Mouse (Mus musculus): ENCODE data around the gene Olfr1442. TPM values are rescaled to one million over a fixed set of nuclear protein-coding genes. Genes with fewer than 3 reads are reported as not detected.
"Not testable (repeated sequence)": the region's sequence is repeated elsewhere in the genome, so short reads cannot be mapped to it uniquely, and the experiment has no call there.

Gene Olfr1442
- polyA plus RNA-seq (2015; fragmentation: Nextera tagmentation; extraction: Ambion mirVana): not detected in 2 replicates

GRCm38 (mm10) chr19:12670139-12670538 is at the start of gene Olfr1442:
TSS of gene Olfr1442 (plus strand) at chr19:12670439.
- no peak for ATAC-seq (ENCODE audit: insufficient number of reproducible peaks, insufficient read depth, low FRiP score, low TSS enrichment, low read depth)
- no peak within 1 kb of the TSS for H3K4me2 ChIP-seq
- no peaks in the 10 kb centered on the region for H3K9me3 ChIP-seq
- no peak within 1 kb of the TSS for H3K27ac ChIP-seq
- H3K27me3 ChIP-seq: no peaks in the 10 kb centered on the region
- no peak within 1 kb of the TSS for H3K9ac ChIP-seq
- no peaks in the 10 kb centered on the region for H3K36me3 ChIP-seq
- H3K4me3 ChIP-seq: no peak within 1 kb of the TSS
- no peaks in the 10 kb centered on the region for H3K4me1 ChIP-seq

DNA sequence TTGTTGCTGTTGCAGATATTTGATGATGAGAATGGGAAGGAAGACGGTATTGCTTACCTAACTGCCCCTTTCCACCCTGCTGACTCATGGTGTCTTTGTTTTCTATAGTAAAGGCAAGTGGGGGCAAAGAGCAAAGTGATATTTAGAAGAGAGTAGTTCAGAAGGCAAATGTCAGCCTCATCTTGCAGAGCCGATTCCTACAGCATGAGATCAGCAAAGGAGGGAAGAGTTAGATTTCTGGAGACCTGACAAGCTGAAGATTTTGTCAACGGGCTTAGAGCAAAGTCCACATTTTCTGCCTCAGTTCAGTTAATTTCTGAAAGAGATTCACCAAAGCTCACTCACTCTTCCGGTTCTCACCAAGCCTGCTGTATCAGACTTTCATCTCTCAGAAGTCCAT is 37.1 kb upstream of the Olfr1442 start, which contains the start of gene Glyat:
Gene Glyat (plus strand): TSS at position 133 of the 400 bp plus-strand sequence.
- H3K9me3 ChIP-seq: no peaks in the 10 kb centered on the region
- no peak for ATAC-seq (ENCODE audit: insufficient number of reproducible peaks, insufficient read depth, low FRiP score, low TSS enrichment, low read depth)

GRCm38 (mm10) chr19:12634259-12634658 is 36.0 kb upstream of the Olfr1442 start:
- Histone ChIP-seq H3K9ac (no peak overlapping the region), H3K27ac (no peak overlapping the region), H3K9me3 (no peaks in the 10 kb centered on the region), H3K4me3 (no peak overlapping the region), H3K4me2 (no peak overlapping the region), H3K27me3 (no peaks in the 10 kb centered on the region), H3K4me1 (no peaks in the 10 kb centered on the region), H3K36me3 (no peaks in the 10 kb centered on the region)
- ATAC-seq (ENCODE audit: insufficient number of reproducible peaks, insufficient read depth, low FRiP score, low TSS enrichment, low read depth): no peak
- WGBS: 82% methylated on average over 3 of the region's 3 CpGs

More for the DNA sequence above, 37.1 kb upstream of the Olfr1442 start, which contains the start of gene Glyat:
- no peak within 1 kb of the TSS for H3K4me3 ChIP-seq
- no peaks in the 10 kb centered on the region for H3K4me1 ChIP-seq
- no peak within 1 kb of the TSS for H3K27ac ChIP-seq
- no peaks in the 10 kb centered on the region for H3K27me3 ChIP-seq
- H3K36me3 ChIP-seq: no peaks in the 10 kb centered on the region
- WGBS: 78% methylated on average over 4 of the region's 4 CpGs
- no peak within 1 kb of the TSS for H3K9ac ChIP-seq
- no peak within 1 kb of the TSS for H3K4me2 ChIP-seq

- no peak for ATAC-seq (ENCODE audit: insufficient number of reproducible peaks, insufficient read depth, low FRiP score, low TSS enrichment, low read depth)
- Histone ChIP-seq H3K36me3 (no peaks in the 10 kb centered on the region), H3K27ac (no peak overlapping the region), H3K9ac (no peak overlapping the region), H3K9me3 (no peaks in the 10 kb centered on the region), H3K4me1 (no peaks in the 10 kb centered on the region), H3K4me2 (no peak overlapping the region), H3K27me3 (no peaks in the 10 kb centered on the region), H3K4me3 (no peak overlapping the region)
- 85% methylated on average over 4 of the region's 4 CpGs for WGBS
Measured at GRCm38 (mm10) chr19:12634963-12635362, 35.3 kb upstream of the Olfr1442 start.

DNA sequence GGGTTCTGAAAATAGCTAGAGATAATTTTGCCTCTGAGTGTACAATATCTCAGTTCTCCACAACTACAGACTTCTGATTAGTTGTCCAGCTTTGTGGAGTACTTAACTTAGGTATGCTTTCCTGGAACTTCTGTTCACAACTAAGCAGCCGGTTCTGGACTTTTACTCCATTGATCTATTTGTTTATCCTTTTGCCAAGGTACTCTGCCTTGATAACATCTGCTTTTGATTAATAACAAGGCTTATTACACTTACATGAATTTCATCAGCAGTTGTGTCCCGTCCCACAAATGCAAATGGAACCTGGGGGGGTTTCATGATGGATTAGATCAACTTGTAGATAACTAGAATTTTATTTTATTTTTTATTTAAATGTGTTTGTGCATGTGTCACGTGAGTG is 33.4 kb upstream of the Olfr1442 start:
- H3K4me1 ChIP-seq: no peaks in the 10 kb centered on the region
- H3K9me3 ChIP-seq: no peaks in the 10 kb centered on the region
- H3K36me3 ChIP-seq: no peaks in the 10 kb centered on the region
- ATAC-seq (ENCODE audit: insufficient number of reproducible peaks, insufficient read depth, low FRiP score, low TSS enrichment, low read depth): no peak
- H3K4me2 ChIP-seq: no peak overlapping the region
- H3K27me3 ChIP-seq: no peaks in the 10 kb centered on the region
- no peak overlapping the region for H3K4me3 ChIP-seq
- no peak overlapping the region for H3K9ac ChIP-seq
- no peak overlapping the region for H3K27ac ChIP-seq
- WGBS: 65% methylated on average over 3 of the region's 3 CpGs

DNA sequence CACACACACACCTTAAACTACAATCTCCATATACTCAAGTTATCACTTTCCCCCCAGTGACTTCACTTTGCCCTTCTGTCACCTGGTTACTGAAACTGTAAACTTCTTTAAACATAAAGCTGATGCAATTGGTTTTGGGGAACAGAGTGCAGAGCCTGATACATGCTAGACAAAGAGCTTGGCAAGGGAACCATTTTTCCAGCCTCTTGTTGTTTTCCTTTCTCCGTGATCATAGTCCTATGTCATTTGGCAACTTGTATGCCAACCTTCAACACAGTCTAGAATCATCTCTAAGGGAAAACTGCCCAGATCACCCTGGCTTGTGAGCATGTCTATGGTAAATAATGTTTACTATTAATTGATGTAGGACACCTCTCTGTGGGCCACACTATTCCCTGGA is 32.2 kb upstream of the Olfr1442 start:
- Histone ChIP-seq H3K4me3 (no peak overlapping the region), H3K9ac (no peak overlapping the region), H3K4me2 (no peak overlapping the region), H3K27ac (no peak overlapping the region), H3K4me1 (no peaks in the 10 kb centered on the region), H3K27me3 (no peaks in the 10 kb centered on the region), H3K9me3 (no peaks in the 10 kb centered on the region), H3K36me3 (no peaks in the 10 kb centered on the region)
- WGBS: 93% methylated on average over 1 of the region's 1 CpGs
- ATAC-seq (ENCODE audit: insufficient number of reproducible peaks, insufficient read depth, low FRiP score, low TSS enrichment, low read depth): no peak

GRCm38 (mm10) chr19:12649511-12649910 is 20.7 kb upstream of the Olfr1442 start:
- H3K4me1 ChIP-seq: no peaks in the 10 kb centered on the region
- ATAC-seq (ENCODE audit: insufficient number of reproducible peaks, insufficient read depth, low FRiP score, low TSS enrichment, low read depth): no peak

GRCm38 (mm10) chr19:12666156-12666555 is 4.1 kb upstream of the Olfr1442 start:
- H3K27me3 ChIP-seq: no peaks in the 10 kb centered on the region
- no peak for ATAC-seq (ENCODE audit: insufficient number of reproducible peaks, insufficient read depth, low FRiP score, low TSS enrichment, low read depth)
- WGBS: 67% methylated on average over 1 of the region's 1 CpGs
- H3K36me3 ChIP-seq: no peaks in the 10 kb centered on the region
- H3K9ac ChIP-seq: no peak overlapping the region
- no peak overlapping the region for H3K27ac ChIP-seq
- H3K4me2 ChIP-seq: no peak overlapping the region
- H3K9me3 ChIP-seq: peaks cover 9% of the 10 kb centered on the region
- no peak overlapping the region for H3K4me3 ChIP-seq
- H3K4me1 ChIP-seq: no peaks in the 10 kb centered on the region

More at GRCm38 (mm10) chr19:12649511-12649910, 20.7 kb upstream of the Olfr1442 start:
- Histone ChIP-seq H3K4me3 (no peak overlapping the region), H3K36me3 (no peaks in the 10 kb centered on the region), H3K9ac (no peak overlapping the region), H3K4me2 (no peak overlapping the region), H3K27ac (no peak overlapping the region), H3K27me3 (no peaks in the 10 kb centered on the region), H3K9me3 (no peaks in the 10 kb centered on the region)

- H3K36me3 ChIP-seq; H3K27ac ChIP-seq; H3K27me3 ChIP-seq; ATAC-seq (ENCODE audit: insufficient number of reproducible peaks, insufficient read depth, low FRiP score, low TSS enrichment, low read depth); H3K4me2 ChIP-seq; H3K9ac ChIP-seq; H3K4me1 ChIP-seq; H3K9me3 ChIP-seq; H3K4me3 ChIP-seq: not testable (repeated sequence)
- WGBS: 87% methylated on average over 3 of the region's 3 CpGs
Measured at GRCm38 (mm10) chr19:12668601-12669000, 1.6 kb upstream of the Olfr1442 start.

DNA sequence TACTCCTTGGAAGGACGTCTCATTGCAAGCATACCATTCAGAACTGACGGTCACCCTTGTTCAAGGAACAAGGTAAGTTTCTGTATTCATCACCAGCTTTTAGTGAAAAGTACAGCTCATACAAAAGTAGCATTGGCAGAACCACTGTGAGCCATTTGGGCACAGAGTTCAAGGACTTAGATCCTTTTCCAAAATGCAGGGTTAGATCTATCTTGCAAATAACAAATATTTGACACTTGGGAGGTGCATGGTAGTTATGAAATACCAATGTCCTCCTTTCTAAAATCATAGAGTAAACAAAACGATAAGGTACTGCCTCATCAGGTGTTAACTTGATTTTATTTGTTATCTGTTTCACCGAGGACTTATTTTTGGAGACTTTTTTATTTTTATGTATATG is 812 bp downstream of the Olfr1442 start:
- no peak for ATAC-seq (ENCODE audit: insufficient number of reproducible peaks, insufficient read depth, low FRiP score, low TSS enrichment, low read depth)
- 86% methylated on average over 4 of the region's 4 CpGs for WGBS

DNA sequence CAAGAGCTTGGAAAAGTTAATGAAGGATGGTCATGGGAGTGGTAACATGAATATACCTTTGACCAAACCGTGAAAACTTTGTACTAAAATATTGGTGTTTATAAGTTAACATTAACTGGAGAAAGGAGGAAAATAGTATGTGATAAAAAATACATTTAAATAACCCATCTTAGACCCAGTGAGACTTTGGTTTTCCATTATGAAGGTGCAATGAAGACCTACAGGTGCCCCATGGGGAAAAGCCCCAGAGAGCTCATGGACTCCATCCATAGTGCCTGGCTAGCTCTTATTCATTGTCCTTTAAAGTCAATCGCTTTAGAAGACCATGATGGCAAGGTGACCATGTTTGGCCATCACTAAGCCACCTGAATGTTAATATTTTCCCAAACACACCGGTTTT is 7.6 kb downstream of the Olfr1442 start, which contains the start of gene Olfr1443:
Gene Olfr1443 (plus strand): TSS at position 301 of the 400 bp plus-strand sequence.
- Histone ChIP-seq H3K4me1 (no peaks in the 10 kb centered on the region), H3K36me3 (no peaks in the 10 kb centered on the region), H3K4me3 (no peak within 1 kb of the TSS), H3K9me3 (no peaks in the 10 kb centered on the region), H3K27ac (no peak within 1 kb of the TSS), H3K27me3 (no peaks in the 10 kb centered on the region), H3K9ac (no peak within 1 kb of the TSS), H3K4me2 (no peak within 1 kb of the TSS)
- WGBS: 67% methylated on average over 3 of the region's 3 CpGs
- ATAC-seq (ENCODE audit: insufficient number of reproducible peaks, insufficient read depth, low FRiP score, low TSS enrichment, low read depth): no peak

More for the DNA sequence above, 812 bp downstream of the Olfr1442 start:
- Histone ChIP-seq H3K27ac (no peak overlapping the region), H3K4me3 (no peak overlapping the region), H3K9ac (no peak overlapping the region), H3K9me3 (no peaks in the 10 kb centered on the region), H3K4me1 (no peaks in the 10 kb centered on the region), H3K36me3 (no peaks in the 10 kb centered on the region), H3K27me3 (no peaks in the 10 kb centered on the region), H3K4me2 (no peak overlapping the region)

GRCm38 (mm10) chr19:12684638-12685037 is 14.4 kb downstream of the Olfr1442 start:
- Histone ChIP-seq H3K27ac (no peak overlapping the region), H3K9ac (no peak overlapping the region), H3K36me3 (no peaks in the 10 kb centered on the region), H3K4me2 (no peak overlapping the region), H3K9me3 (no peaks in the 10 kb centered on the region), H3K4me1 (no peaks in the 10 kb centered on the region), H3K4me3 (no peak overlapping the region), H3K27me3 (no peaks in the 10 kb centered on the region)
- no peak for ATAC-seq (ENCODE audit: insufficient number of reproducible peaks, insufficient read depth, low FRiP score, low TSS enrichment, low read depth)

DNA sequence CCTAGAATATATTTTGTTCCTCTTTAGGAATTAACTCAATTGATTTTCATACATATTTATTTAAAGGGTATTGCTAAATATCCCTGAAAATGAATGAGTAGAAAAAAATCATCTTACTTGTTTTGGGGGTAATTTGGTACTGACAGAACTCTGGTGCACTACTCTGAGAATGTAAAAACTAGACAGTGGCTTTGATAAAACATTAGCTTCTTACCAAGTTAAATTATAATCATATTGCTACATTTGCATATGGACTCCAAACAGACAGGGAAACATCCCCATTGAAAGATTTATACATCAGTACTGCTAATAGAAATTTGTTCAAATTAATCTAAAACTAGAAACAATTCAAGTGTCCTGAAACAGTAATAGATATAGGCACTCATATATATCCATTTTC is 15.0 kb downstream of the Olfr1442 start:
- Histone ChIP-seq H3K4me3 (no peak overlapping the region), H3K27me3 (no peaks in the 10 kb centered on the region), H3K36me3 (no peaks in the 10 kb centered on the region), H3K27ac (no peak overlapping the region), H3K9ac (no peak overlapping the region), H3K4me2 (no peak overlapping the region), H3K9me3 (no peaks in the 10 kb centered on the region), H3K4me1 (no peaks in the 10 kb centered on the region)
- ATAC-seq (ENCODE audit: insufficient number of reproducible peaks, insufficient read depth, low FRiP score, low TSS enrichment, low read depth): no peak

All from embryonic facial prominence, embryonic 13.5 days (tissue).